Mouse (Mus musculus): ENCODE data around the gene Stk4. TPM values are rescaled to one million over a fixed set of nuclear protein-coding genes. Genes with fewer than 3 reads are reported as not detected.

The Stk4 gene
- polyA plus RNA-seq, 1 experiment from 2014 or later: 20.5 TPM

GRCm38 (mm10) chr2:164192279-164192678, 122.2 kb downstream of the Stk4 start:
- Histone ChIP-seq H3K4me1 (no peaks in the 10 kb centered on the region), H3K9me3 (no peaks in the 10 kb centered on the region), H3K36me3 (no peaks in the 10 kb centered on the region), H3K27ac (no peak overlapping the region), H3K4me3 (no peak overlapping the region), H3K27me3 (ENCODE audit: insufficient read depth, poor library complexity, severe bottlenecking) (0 out of 2 replicates have a peak, but pooled peaks cover 4% of the 10 kb centered on the region)
- no peak for DNase-seq (ENCODE audit: low spot score)

- Histone ChIP-seq H3K9me3 (no peaks in the 10 kb centered on the region), H3K36me3 (no peaks in the 10 kb centered on the region), H3K27ac (no peak overlapping the region), H3K4me3 (no peak overlapping the region), H3K4me1 (no peaks in the 10 kb centered on the region), H3K27me3 (ENCODE audit: insufficient read depth, poor library complexity, severe bottlenecking) (no peaks in the 10 kb centered on the region)
- 73% methylated on average over 5 of the region's 5 CpGs for WGBS
- DNase-seq (ENCODE audit: low spot score): peak; percentile 36
Observed at GRCm38 (mm10) chr2:164194959-164195630, 125.0 kb downstream of the Stk4 start.

DNA sequence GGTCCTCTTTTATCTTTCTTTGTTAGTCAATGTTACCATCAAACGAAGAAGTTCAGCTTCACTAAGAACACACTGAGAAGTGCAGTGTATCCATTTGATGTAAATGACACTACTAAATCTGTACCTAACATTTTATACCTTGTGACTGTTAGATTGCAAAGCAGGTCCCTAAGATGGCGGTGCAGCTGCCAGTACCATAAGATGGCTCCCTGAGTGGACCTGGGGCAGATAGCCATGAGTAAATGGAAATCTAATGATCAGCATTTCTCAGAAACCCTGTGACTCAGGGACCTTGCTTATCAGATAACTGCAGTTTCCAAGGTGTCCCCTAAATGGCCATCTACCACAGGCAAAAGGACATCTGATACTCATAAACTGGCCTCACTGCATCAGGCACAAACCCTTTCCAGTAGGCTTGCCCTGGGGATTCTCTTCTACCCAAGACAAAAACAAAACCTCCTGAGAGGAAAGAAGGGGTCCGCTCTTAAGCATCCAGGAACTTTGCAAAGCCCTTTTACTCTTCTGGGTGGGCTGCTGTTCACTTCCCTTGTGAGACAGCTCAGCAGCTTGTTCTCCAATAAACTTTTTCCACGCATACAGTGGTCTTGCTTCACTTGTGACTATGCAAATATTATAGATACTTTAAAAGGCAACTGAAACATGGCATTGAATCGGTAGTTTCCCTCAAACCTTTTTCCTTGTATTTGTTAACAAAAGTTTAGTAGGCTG, 126.0 kb downstream of the Stk4 start:
- Histone ChIP-seq H3K9me3 (no peaks in the 10 kb centered on the region), H3K36me3 (no peaks in the 10 kb centered on the region), H3K4me3 (no peak overlapping the region), H3K4me1 (no peaks in the 10 kb centered on the region), H3K27ac (no peak overlapping the region), H3K27me3 (ENCODE audit: insufficient read depth, poor library complexity, severe bottlenecking) (no peaks in the 10 kb centered on the region)
- 81% methylated on average over 5 of the region's 5 CpGs for WGBS
- peak; percentile 62 for DNase-seq (ENCODE audit: low spot score)

DNA sequence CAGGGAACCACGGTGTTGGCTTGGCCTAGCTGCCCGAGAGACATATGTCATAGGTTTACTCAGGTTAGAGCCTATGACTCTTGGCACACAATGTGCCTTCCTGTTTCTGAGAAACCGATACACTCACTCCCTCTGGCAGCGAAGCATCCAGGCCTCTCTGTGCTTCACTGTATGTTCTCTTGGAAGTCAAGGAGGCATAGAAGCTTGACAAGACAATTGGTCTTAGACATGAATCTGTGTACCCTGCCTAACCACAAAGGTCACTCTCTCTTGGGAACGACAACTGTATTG, 126.5 kb downstream of the Stk4 start:
- DNase-seq (ENCODE audit: low spot score): peak; percentile 42
- Histone ChIP-seq H3K36me3 (no peaks in the 10 kb centered on the region), H3K27me3 (ENCODE audit: insufficient read depth, poor library complexity, severe bottlenecking) (no peaks in the 10 kb centered on the region), H3K4me3 (no peak overlapping the region), H3K9me3 (no peaks in the 10 kb centered on the region), H3K27ac (no peak overlapping the region), H3K4me1 (no peaks in the 10 kb centered on the region)
- WGBS: 85% methylated on average over 5 of the region's 5 CpGs

DNA sequence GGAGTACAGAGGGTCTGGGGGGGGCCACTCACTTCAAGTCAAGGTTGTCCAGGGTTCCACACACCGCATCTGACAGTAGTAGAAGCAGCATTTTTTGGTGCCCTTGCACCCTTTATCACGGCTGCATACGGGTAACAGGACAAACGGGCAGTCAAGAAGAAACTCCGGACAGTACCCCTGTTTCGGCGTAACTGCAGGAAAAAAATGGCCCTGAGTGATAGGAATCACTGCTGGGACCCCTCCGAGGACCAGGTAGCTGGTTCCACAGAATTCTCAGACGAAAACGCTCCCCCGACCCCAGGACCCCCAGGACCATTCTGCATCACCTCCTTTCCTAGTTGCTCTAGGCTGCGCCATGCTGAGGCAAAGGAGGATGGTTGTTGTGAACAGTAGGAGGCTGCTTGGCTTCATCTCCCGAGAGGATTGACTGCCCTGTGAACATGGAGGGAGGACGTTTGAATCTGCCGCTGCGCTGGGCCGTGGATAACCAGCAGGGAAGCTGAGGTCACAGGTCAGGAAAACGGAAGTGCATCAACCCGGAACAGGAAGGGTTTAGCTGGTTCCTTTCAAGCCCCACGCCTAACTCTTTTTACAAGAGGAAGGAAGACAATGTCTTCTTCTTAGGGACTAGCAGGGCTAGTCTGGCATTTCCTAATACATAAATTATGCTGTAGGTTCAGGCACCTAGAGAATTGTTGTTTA, 129.7 kb downstream of the Stk4 start, which contains the start of gene Wfdc15a:
Wfdc15a (minus strand) TSS at position 505 of the 702 bp plus-strand sequence.
- Histone ChIP-seq H3K4me1 (no peaks in the 10 kb centered on the region), H3K36me3 (no peaks in the 10 kb centered on the region), H3K27ac (no peak within 1 kb of the TSS), H3K4me3 (no peak within 1 kb of the TSS), H3K27me3 (ENCODE audit: insufficient read depth, poor library complexity, severe bottlenecking) (no peaks in the 10 kb centered on the region), H3K9me3 (no peaks in the 10 kb centered on the region)
- peak; percentile 62 for DNase-seq (ENCODE audit: low spot score)
- 81% methylated on average over 20 of the region's 20 CpGs for WGBS

Other genes starting within 250 kb of the Stk4 start
- 0.28 TPM in 1 of 2 replicates, not detected in the other for gene Ccn5, start 249.5 kb upstream of the Stk4 start, polyA plus RNA-seq (2016; fragmentation: Nextera tagmentation; extraction: Ambion mirVana)
- not detected in 2 replicates for gene Kcnk15, start 216.7 kb upstream of the Stk4 start, polyA plus RNA-seq (2016; fragmentation: Nextera tagmentation; extraction: Ambion mirVana)
- gene Rims4, start 151.6 kb upstream of the Stk4 start, polyA plus RNA-seq (2016; fragmentation: Nextera tagmentation; extraction: Ambion mirVana): 0.30 and 0.42 TPM in 2 replicates
- gene Ywhab, start 75.4 kb upstream of the Stk4 start, polyA plus RNA-seq (2016; fragmentation: Nextera tagmentation; extraction: Ambion mirVana): 274 and 296 TPM in 2 replicates
- gene Pabpc1l, start 44.9 kb upstream of the Stk4 start, polyA plus RNA-seq (2016; fragmentation: Nextera tagmentation; extraction: Ambion mirVana): 0.63 and 1.1 TPM in 2 replicates
- 58.7 and 65.0 TPM in 2 replicates for gene Tomm34, start 847 bp downstream of the Stk4 start, polyA plus RNA-seq (2016; fragmentation: Nextera tagmentation; extraction: Ambion mirVana)
- gene Kcns1, start 100.8 kb downstream of the Stk4 start, polyA plus RNA-seq (2016; fragmentation: Nextera tagmentation; extraction: Ambion mirVana): not detected in 2 replicates
- not detected in 2 replicates for gene Wfdc5, start 112.4 kb downstream of the Stk4 start, polyA plus RNA-seq (2016; fragmentation: Nextera tagmentation; extraction: Ambion mirVana)
- not detected in 2 replicates for gene Wfdc12, start 120.3 kb downstream of the Stk4 start, polyA plus RNA-seq (2016; fragmentation: Nextera tagmentation; extraction: Ambion mirVana)
- gene Wfdc15a, start 129.8 kb downstream of the Stk4 start, polyA plus RNA-seq (2016; fragmentation: Nextera tagmentation; extraction: Ambion mirVana): not detected in 2 replicates
- gene Wfdc15b, start 151.3 kb downstream of the Stk4 start, polyA plus RNA-seq (2016; fragmentation: Nextera tagmentation; extraction: Ambion mirVana): not detected in 2 replicates
- not detected in 2 replicates for gene Svs2, start 168.1 kb downstream of the Stk4 start, polyA plus RNA-seq (2016; fragmentation: Nextera tagmentation; extraction: Ambion mirVana)
- not detected in 2 replicates for gene Svs3b, start 186.3 kb downstream of the Stk4 start, polyA plus RNA-seq (2016; fragmentation: Nextera tagmentation; extraction: Ambion mirVana)
- not detected in 2 replicates for gene Svs4, start 208.1 kb downstream of the Stk4 start, polyA plus RNA-seq (2016; fragmentation: Nextera tagmentation; extraction: Ambion mirVana)
- not detected in 2 replicates for gene Svs3a, start 218.9 kb downstream of the Stk4 start, polyA plus RNA-seq (2016; fragmentation: Nextera tagmentation; extraction: Ambion mirVana)
- gene Svs6, start 246.4 kb downstream of the Stk4 start, polyA plus RNA-seq (2016; fragmentation: Nextera tagmentation; extraction: Ambion mirVana): not detected in 2 replicates

All from heart, embryonic 10.5 days (tissue).